Mouse (Mus musculus) midbrain, postnatal 0 days (tissue): ENCODE measurements around the gene Ak5. TPM values are rescaled to one million over a fixed set of nuclear protein-coding genes. Genes with fewer than 3 reads are reported as not detected.
"Not testable (repeated sequence)": the region's sequence is repeated elsewhere in the genome, so short reads cannot be mapped to it uniquely, and the experiment has no call there.

Experiments
- ATAC-seq: fragments of 200-750 bp; cut with Nextera tagmentation; 2 replicates; pipeline ENCODE4 v1.8.0; 2017; ENCODE audit warnings: moderate number of reproducible peaks, mild to moderate bottlenecking, moderate TSS enrichment, moderate library complexity; ENCODE audit not compliant: low FRiP score
- DNase-seq: peaks from one replicate; pipeline ENCODE4 v3.0.0-alpha.2; 2015; ENCODE audit warnings: low spot score
- H3K27ac ChIP-seq: fragments of 300-500 bp; sonication (generic); 2 replicates; pipeline ENCODE4 v1.5.1; 2014; ENCODE audit warnings: low read depth, mild to moderate bottlenecking, low read length, mixed read lengths
- H3K27me3 ChIP-seq: fragments of 300-500 bp; sonication (generic); 2 replicates; pipeline ENCODE4 v1.6.1; 2014; ENCODE audit warnings: low read length, control low read depth, mixed read lengths; ENCODE audit not compliant: insufficient read depth
- H3K36me3 ChIP-seq: fragments of 300-500 bp; sonication (generic); 2 replicates; pipeline ENCODE4 v1.6.1; 2014; ENCODE audit warnings: low read length, control low read depth, mixed read lengths; ENCODE audit not compliant: insufficient read depth
- H3K4me1 ChIP-seq: fragments of 300-500 bp; sonication (generic); 2 replicates; pipeline ENCODE4 v1.6.1; 2014; ENCODE audit warnings: mild to moderate bottlenecking, control low read depth, antibody characterized with exemption, low read length, mixed read lengths; ENCODE audit not compliant: insufficient read depth
- H3K4me2 ChIP-seq: fragments of 300-500 bp; sonication (generic); 2 replicates; pipeline ENCODE4 v1.6.1; 2014; ENCODE audit warnings: low read depth, mild to moderate bottlenecking, low read length, mixed read lengths; ENCODE audit not compliant: poor library complexity, severe bottlenecking
- H3K4me3 ChIP-seq: fragments of 300-500 bp; sonication (generic); 2 replicates; pipeline ENCODE4 v1.5.1; 2014; ENCODE audit warnings: low read depth, mild to moderate bottlenecking, low read length, moderate library complexity
- H3K9ac ChIP-seq: fragments of 300-500 bp; sonication (generic); replicated peaks from 2 replicates; pipeline ENCODE4 v1.6.1; 2014; ENCODE audit warnings: mild to moderate bottlenecking, low read length, moderate library complexity, mixed read lengths; ENCODE audit not compliant: poor library complexity, severe bottlenecking
- H3K9me3 ChIP-seq: fragments of 300-500 bp; sonication (generic); 2 replicates; pipeline ENCODE4 v1.6.1; 2016; ENCODE audit warnings: low read length, control low read depth
- CTCF ChIP-seq: IDR thresholded peaks from 2 replicates; pipeline ENCODE4 v1.5.1; 2016; ENCODE audit warnings: antibody characterized with exemption, mild to moderate bottlenecking
- WGBS: fragments of 180-500 bp; shearing (Covaris S2); extraction: QIAGEN DNeasy Blood & Tissue Kit; methylation state at CpG from one replicate; pipeline ENCODE4 v1.1.7; 2014; 5-methylcytosine and 5-hydroxymethylcytosine counted together
- polyA plus RNA-seq: library from polyadenylated mRNA; unstranded; fragments of >200 nt; fragmentation: Nextera tagmentation; extraction: Ambion mirVana; gene quantifications from 2 replicates; pipeline ENCODE4 v1.2.1, GENCODE M21; 2015
- total RNA-seq: library from RNA; depleted of rRNA; stranded (reverse); fragments of >200 nt; gene quantifications from 2 replicates; pipeline ENCODE4 v1.2.3, GENCODE M21; 2014

Ak5 gene
- total and polyA plus RNA-seq, 2 experiments from 2014 or later, result 14.0 to 22.3 TPM

GRCm38 (mm10) chr3:152705826-152706225 lies 37.7 kb upstream of the Ak5 start:
- Histone ChIP-seq H3K4me3 (no peak overlapping the region), H3K9me3 (no peaks in the 10 kb centered on the region), H3K9ac (no peak overlapping the region), H3K4me1 (no peaks in the 10 kb centered on the region), H3K36me3 (no peaks in the 10 kb centered on the region), H3K27me3 (no peaks in the 10 kb centered on the region), H3K27ac (no peak overlapping the region), H3K4me2 (no peak overlapping the region)
- 70% methylated on average over 5 of the region's 5 CpGs for WGBS
- no peak for TF ChIP-seq CTCF
- no peak for DNase-seq
- no peak for ATAC-seq

- H3K27ac ChIP-seq, result no peak overlapping the region
- 47% methylated on average over 8 of the region's 8 CpGs for WGBS
- peak; percentile 41; the same call in 1 of the 2 replicates for ATAC-seq
- H3K9ac ChIP-seq, result no peak overlapping the region
- H3K4me3 ChIP-seq, result peak overlapping the region; percentile 12; the same call in 1 of the 2 replicates
- H3K36me3 ChIP-seq, result no peaks in the 10 kb centered on the region
- DNase-seq, result peak; percentile 51
- no peaks in the 10 kb centered on the region for H3K4me1 ChIP-seq
- no peaks in the 10 kb centered on the region for H3K9me3 ChIP-seq
- H3K4me2 ChIP-seq, result peak overlapping the region; percentile 7; the same call in 1 of the 2 replicates
- H3K27me3 ChIP-seq, result no peaks in the 10 kb centered on the region
- TF ChIP-seq CTCF, result no peak
Observed at GRCm38 (mm10) chr3:152702274-152702843, 34.2 kb upstream of the Ak5 start.

- H3K9ac ChIP-seq, ATAC-seq, H3K4me2 ChIP-seq, H3K9me3 ChIP-seq, H3K27me3 ChIP-seq, DNase-seq, H3K4me1 ChIP-seq, H3K36me3 ChIP-seq, H3K4me3 ChIP-seq, H3K27ac ChIP-seq: not testable (repeated sequence)
- 94% methylated on average over 8 of the region's 8 CpGs for WGBS
Observed at GRCm38 (mm10) chr3:152701536-152701935, 33.4 kb upstream of the Ak5 start.

- no peak overlapping the region for H3K9ac ChIP-seq
- ATAC-seq, result no peak
- H3K36me3 ChIP-seq, result no peaks in the 10 kb centered on the region
- DNase-seq, result no peak
- H3K9me3 ChIP-seq, result no peaks in the 10 kb centered on the region
- H3K27ac ChIP-seq, result no peak overlapping the region
- no peaks in the 10 kb centered on the region for H3K27me3 ChIP-seq
- no peaks in the 10 kb centered on the region for H3K4me1 ChIP-seq
- 60% methylated on average over 8 of the region's 8 CpGs for WGBS
- no peak overlapping the region for H3K4me2 ChIP-seq
- no peak overlapping the region for H3K4me3 ChIP-seq
- no peak for TF ChIP-seq CTCF
Observed at GRCm38 (mm10) chr3:152699261-152699660, 31.1 kb upstream of the Ak5 start.

GRCm38 (mm10) chr3:152698017-152698416 lies 29.9 kb upstream of the Ak5 start:
- DNase-seq (no peak), ATAC-seq (no peak)
- WGBS, result 89% methylated on average over 5 of the region's 5 CpGs
- Histone ChIP-seq H3K27ac (no peak overlapping the region), H3K4me2 (no peak overlapping the region), H3K27me3 (no peaks in the 10 kb centered on the region), H3K4me1 (no peaks in the 10 kb centered on the region), H3K36me3 (no peaks in the 10 kb centered on the region), H3K4me3 (no peak overlapping the region), H3K9ac (no peak overlapping the region), H3K9me3 (no peaks in the 10 kb centered on the region)
- TF ChIP-seq CTCF, result no peak

- no peak overlapping the region for H3K27ac ChIP-seq
- TF ChIP-seq CTCF, result no peak
- no peak overlapping the region for H3K9ac ChIP-seq
- WGBS, result 88% methylated on average over 3 of the region's 3 CpGs
- ATAC-seq (no peak), DNase-seq (no peak)
- H3K36me3 ChIP-seq, result no peaks in the 10 kb centered on the region
- H3K4me3 ChIP-seq, result no peak overlapping the region
- no peak overlapping the region for H3K4me2 ChIP-seq
- no peaks in the 10 kb centered on the region for H3K4me1 ChIP-seq
- no peaks in the 10 kb centered on the region for H3K27me3 ChIP-seq
- H3K9me3 ChIP-seq, result no peaks in the 10 kb centered on the region
Observed at GRCm38 (mm10) chr3:152694950-152695349, 26.8 kb upstream of the Ak5 start.
